Mouse (Mus musculus): ENCODE results near the gene Gm45753.

DNA sequence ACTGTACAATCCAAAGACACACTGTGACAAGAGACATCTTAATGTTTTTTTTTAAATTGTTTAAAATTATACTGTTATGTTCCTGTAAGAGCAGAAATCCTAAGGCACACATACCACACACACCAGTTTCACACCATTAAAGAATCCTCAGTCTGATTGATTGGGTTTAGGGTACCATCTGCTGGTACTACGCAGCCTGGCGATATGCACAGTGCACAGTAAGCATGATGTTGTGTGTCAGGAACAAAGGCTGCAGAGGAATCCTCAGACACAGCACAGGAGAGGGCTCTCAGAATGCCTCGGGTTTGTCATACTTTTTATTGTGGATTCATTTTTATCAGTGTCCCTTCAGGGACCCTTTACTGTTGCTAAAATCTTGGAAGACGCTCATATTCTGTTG, 33.9 kb downstream of the Gm45753 start:
- TF ChIP-seq CTCF (IDR thresholded peaks at IDR 0.05; ENCODE audit: low read depth) (no peak), EP300 (IDR thresholded peaks at IDR 0.05; ENCODE audit: low read depth) (no peak)
